Mouse (Mus musculus) urinary bladder, postnatal 14 days (tissue): ENCODE results near the gene Sult1c1.
"Not testable (repeated sequence)": the region's sequence is repeated elsewhere in the genome, so short reads cannot be mapped to it uniquely, and the experiment has no call there.

Experiments
- DNase-seq: peaks from one replicate; pipeline ENCODE4 v3.0.0; 2021; ENCODE audit warnings: low spot score

The Sult1c1 gene

DNA sequence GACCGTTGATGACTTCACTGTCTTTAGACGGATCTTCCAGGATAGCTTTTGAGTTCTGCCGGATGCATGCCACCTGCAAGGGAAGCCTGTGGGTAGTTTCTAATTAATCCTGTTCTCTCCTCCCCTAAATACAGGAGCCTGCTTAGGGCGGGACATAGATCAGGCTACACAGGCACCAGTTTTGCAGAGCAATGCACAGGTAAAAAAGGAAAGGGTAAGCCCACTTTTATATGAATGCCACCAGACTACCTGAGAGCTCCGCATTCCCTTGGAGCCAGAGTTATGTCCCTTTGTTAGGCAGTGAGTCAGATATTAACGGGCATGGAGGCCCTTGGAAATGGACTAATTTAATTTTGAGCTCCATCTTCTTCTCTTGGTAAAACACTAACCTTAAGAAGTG is at the start of gene Sult1c1:
Gene Sult1c1 (minus strand): TSS at position 101 of the 400 bp plus-strand sequence.
- DNase-seq, result no peak

DNA sequence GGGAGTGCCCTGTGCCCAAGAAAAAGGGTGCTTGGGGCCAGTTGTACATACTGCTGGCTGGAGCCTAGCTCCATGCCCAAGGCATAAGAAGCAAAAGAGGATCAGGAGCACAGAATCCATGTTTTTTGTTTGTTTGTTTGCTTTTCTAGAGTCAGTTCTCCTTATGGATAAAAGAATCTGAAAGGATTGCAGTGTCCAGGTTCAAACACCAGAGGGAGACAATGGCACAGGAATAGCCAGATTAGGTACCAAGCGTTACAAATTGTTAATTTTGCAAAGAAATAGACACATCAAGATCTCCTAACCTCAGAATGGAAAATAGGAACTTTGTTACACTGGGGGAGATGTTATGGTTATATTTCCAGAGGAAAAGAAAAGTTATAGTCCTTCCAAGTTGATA is 23.7 kb upstream of the Sult1c1 start:
- DNase-seq, result no peak

DNA sequence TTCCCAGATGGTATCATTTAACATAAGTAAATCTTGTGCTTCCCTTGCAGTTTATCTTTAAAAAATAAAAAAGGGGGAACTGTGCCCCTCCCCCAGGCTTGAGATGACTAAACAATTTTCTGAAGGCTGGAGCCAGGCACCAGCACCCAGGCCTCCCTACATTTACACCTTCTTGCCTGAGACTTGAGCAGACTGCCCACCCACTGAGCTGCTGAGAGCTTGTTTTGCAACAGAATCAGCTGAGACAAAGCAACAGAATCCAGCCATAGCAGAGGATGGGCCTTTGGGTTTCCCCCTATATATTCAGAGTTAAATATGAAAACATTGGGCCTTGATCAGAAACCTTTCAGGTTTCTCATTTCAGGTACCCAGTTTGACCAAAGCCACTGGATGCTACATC is 20.7 kb upstream of the Sult1c1 start:
- DNase-seq, result no peak

DNA sequence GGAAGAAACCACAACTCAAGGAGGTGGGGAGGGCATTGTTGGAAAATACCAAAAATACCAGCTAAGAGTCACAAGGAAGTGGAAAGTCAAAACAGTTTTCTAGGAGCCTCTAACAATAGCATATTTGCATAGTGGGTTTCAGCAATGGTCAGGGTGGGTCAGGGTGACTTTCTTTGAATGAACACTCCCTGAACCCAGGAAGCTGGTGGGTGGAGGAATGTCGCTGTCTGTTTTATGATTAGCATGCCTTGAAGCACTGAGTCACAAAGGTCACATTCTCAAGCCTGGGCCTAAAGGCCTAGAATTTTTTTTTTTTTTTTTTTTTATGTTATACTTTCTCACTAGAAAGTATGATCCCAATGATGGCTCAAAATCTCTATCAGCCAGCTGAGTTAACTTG is 20.1 kb upstream of the Sult1c1 start:
- DNase-seq, result not testable (repeated sequence)

DNA sequence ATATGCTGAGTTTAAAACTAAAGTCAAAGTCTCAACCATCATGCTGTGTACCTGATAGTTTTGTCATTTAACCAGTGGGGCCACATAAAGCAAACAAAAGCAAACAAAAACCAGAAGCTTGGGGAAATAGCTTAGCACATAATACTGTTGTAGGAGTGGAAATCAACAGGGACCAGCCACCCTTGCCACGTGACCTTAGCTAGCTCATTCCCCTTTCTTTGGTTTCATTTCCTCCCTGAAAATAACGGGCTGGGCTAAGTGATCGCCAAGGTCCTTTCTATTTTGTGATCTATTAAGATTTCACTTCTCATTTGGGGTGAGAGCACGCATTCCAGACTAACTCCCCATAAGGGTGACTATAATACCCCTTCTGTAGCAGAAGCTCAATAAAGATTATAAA is 13.0 kb upstream of the Sult1c1 start:
- DNase-seq, result no peak

DNA sequence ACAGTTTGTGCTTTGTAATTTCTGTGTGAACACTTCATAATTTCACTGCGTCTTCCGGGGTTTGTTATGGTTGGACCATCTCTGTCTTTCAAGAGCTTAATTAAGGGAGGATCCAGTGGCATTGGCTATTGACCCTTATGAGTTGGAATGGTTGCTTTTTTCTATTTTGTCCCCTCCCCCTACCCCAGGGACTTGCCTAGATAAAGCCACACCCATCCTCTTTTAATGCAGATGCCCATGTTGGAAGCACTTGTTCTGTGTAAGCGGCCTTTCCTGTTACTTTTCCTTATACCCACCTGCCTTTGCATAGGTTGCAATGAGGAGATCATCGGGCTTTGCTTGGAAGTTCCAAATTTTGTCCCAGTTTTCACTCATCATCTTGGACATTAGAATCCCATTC is 16.9 kb downstream of the Sult1c1 start:
- no peak for DNase-seq

DNA sequence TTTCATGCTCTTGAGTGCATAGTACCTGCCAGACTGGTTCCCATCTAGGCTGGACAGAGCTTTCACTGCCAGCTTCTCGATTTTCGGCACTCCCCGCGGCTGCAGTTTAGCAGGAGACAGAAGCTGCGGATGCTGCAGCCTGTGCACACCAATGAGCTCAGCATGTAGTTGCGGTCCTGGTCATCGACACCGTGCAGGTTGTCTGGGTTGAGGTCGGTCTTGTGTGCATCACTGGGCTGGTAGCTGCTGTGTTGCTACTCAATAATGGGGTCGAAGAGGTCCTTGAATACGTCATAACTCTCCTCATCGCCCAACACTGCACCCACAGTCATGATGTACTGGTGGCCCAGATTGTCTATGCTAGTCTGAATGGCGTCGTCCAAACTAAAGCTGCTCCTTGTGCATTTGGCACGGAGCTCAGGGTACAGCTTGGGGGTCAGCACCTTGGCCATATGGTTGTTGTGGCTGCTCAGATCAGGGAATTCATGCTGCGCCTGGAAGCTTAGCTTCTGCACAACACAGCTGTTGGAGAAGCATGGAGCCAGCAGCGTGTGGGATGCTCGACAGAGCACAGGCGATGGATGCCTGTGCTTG is 48.8 kb downstream of the Sult1c1 start:
- DNase-seq, result no peak

DNA sequence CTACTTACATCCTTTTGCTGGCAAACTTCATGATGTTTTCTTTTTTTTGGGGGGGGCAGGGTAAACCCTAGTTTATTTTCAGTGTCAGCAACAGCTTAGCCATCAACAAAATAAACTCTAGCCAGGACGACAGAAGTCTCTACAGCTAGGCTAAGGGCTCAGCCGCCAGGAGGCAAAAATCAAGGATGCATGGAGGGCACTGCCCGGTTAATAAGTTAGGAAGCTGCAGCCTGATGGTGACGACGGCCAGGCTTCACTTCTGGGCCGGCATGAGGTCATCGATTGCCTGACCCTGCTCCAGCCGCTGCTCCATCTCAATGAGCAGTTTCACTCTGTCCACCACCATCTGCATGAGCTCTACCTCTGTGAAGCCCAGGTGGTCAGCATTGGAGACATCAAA is 49.7 kb downstream of the Sult1c1 start:
- DNase-seq, result no peak
